Mouse (Mus musculus) liver, adult 2 months (tissue): ENCODE measurements around the gene Rrp9.

ENCODE experiments used
- CTCF ChIP-seq: fragments of 200-500 bp; IDR thresholded peaks from 2 replicates; pipeline ENCODE4 v1.5.1; 2011; ENCODE audit warnings: low read depth, low read length, control low read depth
- POLR2A ChIP-seq: fragments of 200-500 bp; IDR thresholded peaks from 2 replicates; pipeline ENCODE4 v1.6.1; 2011; ENCODE audit warnings: low read length, control low read depth; ENCODE audit not compliant: insufficient read depth; ENCODE audit errors: extremely low read depth

DNA sequence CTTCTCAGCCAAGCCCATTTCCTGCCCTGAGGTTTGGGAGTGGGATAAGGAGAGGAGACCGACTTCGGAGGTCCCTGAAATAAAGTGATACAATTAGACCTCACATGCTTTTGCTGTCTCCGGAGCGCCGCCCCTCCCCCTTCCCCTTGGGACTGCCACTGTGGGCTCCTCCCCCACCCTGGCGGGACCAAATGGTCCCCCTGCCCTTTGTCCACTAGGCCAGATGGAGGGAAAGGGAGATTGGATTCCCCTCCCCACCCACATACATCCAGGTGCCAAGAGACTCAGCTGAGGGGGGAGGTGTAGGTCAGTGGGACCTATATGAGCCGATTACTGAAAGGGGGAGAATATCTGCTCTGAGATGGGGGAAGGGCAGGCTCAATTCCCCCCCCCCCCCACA is 22.9 kb upstream of the Rrp9 start:
- TF ChIP-seq CTCF (no peak), POLR2A (no peak)
